8 mouse cellular contexts compared by ENCODE assay signal in genomic region chr13:42575725-42576426, GRCm38 (mm10).
A peak's percentile ranks its signal among the peaks of the same experiment; 100 is the strongest.
DNase-seq lines count a peak whose midpoint lies in the region; TF ChIP-seq lines count a peak whose summit lies in the region.

No protein-coding gene starts in this region.

- 19% methylated on average over 16 of the region's 16 CpGs for WGBS in thymus, adult 2 months
- WGBS in kidney, adult 2 months: 30% methylated on average over 16 of the region's 16 CpGs
- WGBS in limb, embryonic 10.5 days: 33% methylated on average over 16 of the region's 16 CpGs

- no peaks in the 10 kb centered on the region for H3K4me1 ChIP-seq in thymus, adult 2 months (replicated peaks; ENCODE audit: control insufficient read depth, insufficient read depth, low read length)
- H3K4me1 ChIP-seq in kidney, adult 2 months (ENCODE audit: control insufficient read depth, insufficient read depth, low read length): no peaks in the 10 kb centered on the region
- no peaks in the 10 kb centered on the region for H3K4me1 ChIP-seq in limb, embryonic 10.5 days

- DNase-seq in thymus, adult 2 months: peak; percentile 33
- no peak for DNase-seq in thymus, adult 18-20 months
- peak; percentile 70 for DNase-seq in cerebellum, adult 9-10 months
- peak; percentile 75 to 86 for DNase-seq in frontal cortex, postnatal 14 days (ENCODE audit: low spot score in 2 of 2)
- DNase-seq in kidney, adult 2 months: peak; percentile 86
- DNase-seq in limb, embryonic 10.5 days (ENCODE audit: low spot score): peak; percentile 85
- peak; percentile 37 for DNase-seq in ovary, postnatal 10 days (ENCODE audit: low spot score)
- DNase-seq in urinary bladder, adult 18-20 months (ENCODE audit: low spot score in 2 of 2): peak; percentile 49 to 52

- TF ChIP-seq CTCF in thymus, adult 2 months (IDR thresholded peaks at IDR 0.05; ENCODE audit: borderline replicate concordance, control insufficient read depth, extremely low read depth, insufficient read depth, low read length, poor library complexity): peak; percentile 70; the same call in 1 of the 2 replicates
- TF ChIP-seq CTCF in kidney, adult 2 months (conservative IDR thresholded peaks at IDR 0.05; ENCODE audit: insufficient read depth, insufficient read length, low read depth, low read length): peak; percentile 85

- H3K27me3 ChIP-seq in thymus, adult 2 months (ENCODE audit: control insufficient read depth, insufficient read depth, low read length): no peaks in the 10 kb centered on the region
- H3K27me3 ChIP-seq in kidney, adult 2 months (replicated peaks; ENCODE audit: control insufficient read depth, insufficient read depth, low read length): no peaks in the 10 kb centered on the region
- no peaks in the 10 kb centered on the region for H3K27me3 ChIP-seq in limb, embryonic 10.5 days (ENCODE audit: low read depth, poor library complexity, severe bottlenecking)

- TF ChIP-seq POLR2A in thymus, adult 2 months (IDR thresholded peaks at IDR 0.05; ENCODE audit: control insufficient read depth, extremely low read depth, insufficient read depth, low read length, poor library complexity): no peak
- TF ChIP-seq POLR2A in kidney, adult 2 months (IDR thresholded peaks at IDR 0.05; ENCODE audit: low read depth, low read length): no peak

- H3K4me3 ChIP-seq in thymus, adult 2 months (ENCODE audit: control insufficient read depth, insufficient read depth, low read length): no peak overlapping the region
- H3K4me3 ChIP-seq in kidney, adult 2 months (ENCODE audit: insufficient read depth, low read depth, low read length): no peak overlapping the region
- H3K4me3 ChIP-seq in limb, embryonic 10.5 days: no peak overlapping the region

- no peak overlapping the region for H3K27ac ChIP-seq in thymus, adult 2 months (ENCODE audit: control insufficient read depth, insufficient read depth, low read length)
- H3K27ac ChIP-seq in kidney, adult 2 months (ENCODE audit: insufficient read depth, low read depth, low read length): no peak overlapping the region
- no peak overlapping the region for H3K27ac ChIP-seq in limb, embryonic 10.5 days

- H3K36me3 ChIP-seq in thymus, adult 2 months (ENCODE audit: control insufficient read depth, insufficient read depth, low read length): no peaks in the 10 kb centered on the region
- H3K36me3 ChIP-seq in kidney, adult 2 months (ENCODE audit: control insufficient read depth, insufficient read depth, low read length): no peaks in the 10 kb centered on the region
- H3K36me3 ChIP-seq in limb, embryonic 10.5 days: no peaks in the 10 kb centered on the region

- no peaks in the 10 kb centered on the region for H3K9me3 ChIP-seq in limb, embryonic 10.5 days (replicated peaks)

Comparison
In these comparisons a context has a peak if more than half of its experiments do, and no peak if none do; other contexts are left out.
1. DNase-seq: peak in thymus, adult 2 months (single experiment), cerebellum, adult 9-10 months (single experiment), frontal cortex, postnatal 14 days (2 of 2), kidney, adult 2 months (single experiment), limb, embryonic 10.5 days (single experiment), ovary, postnatal 10 days (single experiment) and urinary bladder, adult 18-20 months (2 of 2); none in thymus, adult 18-20 months (0 of 2).